Mouse (Mus musculus) bone marrow, adult 2 months (tissue): ENCODE results near the gene 1700013G24Rik. TPM values are rescaled to one million over a fixed set of nuclear protein-coding genes. Genes with fewer than 3 reads are reported as not detected.

Source experiments
- H3K27ac ChIP-seq: fragments of 200-500 bp; 2 replicates; pipeline ENCODE4 v1.5.1; 2012; ENCODE audit warnings: low read depth, mild to moderate bottlenecking, control low read depth, inconsistent platforms, low read length; ENCODE audit not compliant: control insufficient read depth, poor library complexity, insufficient read depth
- H3K4me1 ChIP-seq: fragments of 200-500 bp; 2 replicates; pipeline ENCODE4 v1.6.1; 2011; ENCODE audit warnings: low read length; ENCODE audit not compliant: control insufficient read depth, insufficient read depth
- H3K4me3 ChIP-seq: fragments of 200-500 bp; replicated peaks from 2 replicates; pipeline ENCODE3; 2011; ENCODE audit warnings: mild to moderate bottlenecking, low read depth, low read length, control low read depth; ENCODE audit not compliant: control insufficient read depth
- CTCF ChIP-seq: fragments of 200-500 bp; IDR thresholded peaks from 2 replicates; pipeline ENCODE4 v1.5.1; 2011; ENCODE audit warnings: low read length, control low read depth; ENCODE audit not compliant: control insufficient read depth, insufficient read depth
- POLR2A ChIP-seq: fragments of 200-500 bp; IDR thresholded peaks from 2 replicates; pipeline ENCODE4 v1.6.1; 2011; ENCODE audit warnings: low read depth, mild to moderate bottlenecking, control low read depth, low read length, borderline replicate concordance; ENCODE audit not compliant: control insufficient read depth
- WGBS: fragments of 180-500 bp; shearing (Covaris S2); methylation state at CpG from one replicate; pipeline ENCODE4 v1.1.7; 2018; 5-methylcytosine and 5-hydroxymethylcytosine counted together
- polyA plus RNA-seq: library from polyadenylated mRNA; stranded (reverse); fragments of >200 nt; gene quantifications from 2 replicates; pipeline ENCODE4 v1.2.4, GENCODE M21; 2011; ENCODE audit warnings: low replicate concordance; ENCODE audit not compliant: missing spikeins, insufficient read depth, insufficient read length

The 1700013G24Rik gene
- polyA plus RNA-seq, 1 experiment: not detected

DNA sequence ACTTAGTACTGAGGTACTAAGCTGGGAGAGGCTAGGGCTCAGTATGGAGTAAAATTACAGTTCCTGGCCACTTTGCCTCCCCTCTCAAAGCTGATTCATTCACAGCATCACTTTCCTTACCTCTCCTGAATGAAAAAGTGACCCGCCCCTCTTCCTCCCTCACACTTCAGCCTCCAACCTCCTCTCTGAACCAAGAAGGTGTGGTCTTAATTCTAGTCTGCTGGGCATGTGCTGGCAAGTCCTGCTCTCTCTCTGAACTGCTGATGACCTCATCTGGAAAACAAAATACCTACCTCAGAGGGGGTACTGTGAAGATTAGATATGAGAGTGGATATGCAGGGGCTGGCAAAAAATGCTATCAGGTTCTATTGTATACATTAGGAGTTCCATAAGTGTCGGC is 4.0 kb upstream of the 1700013G24Rik start:
- Histone ChIP-seq H3K4me1 (no peaks in the 10 kb centered on the region; the same call in 1 of the 2 replicates), H3K27ac (no peak overlapping the region), H3K4me3 (no peak overlapping the region)
- WGBS: 68% methylated on average over 2 of the region's 2 CpGs
- TF ChIP-seq CTCF (no peak), POLR2A (no peak)

DNA sequence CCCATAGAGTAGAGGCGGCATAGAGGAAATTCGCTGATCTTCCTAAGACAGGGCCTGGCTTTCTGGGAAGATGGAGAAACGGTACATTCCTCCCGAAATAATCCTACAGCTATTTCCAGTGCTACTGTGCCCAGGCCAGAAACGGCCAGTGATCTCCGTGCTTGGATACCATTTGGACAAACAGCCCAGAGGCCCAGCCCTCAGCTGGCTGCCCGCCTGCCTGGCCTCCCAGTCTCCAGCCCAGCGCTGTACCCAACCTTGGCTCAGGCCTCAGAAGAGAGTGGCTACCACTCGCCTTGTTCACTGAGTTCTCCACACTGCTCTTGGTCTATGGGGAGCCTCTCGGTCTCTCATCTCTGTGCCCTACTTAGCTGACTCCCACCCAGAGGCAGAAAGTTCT is 3.4 kb upstream of the 1700013G24Rik start:
- Histone ChIP-seq H3K27ac (no peak overlapping the region), H3K4me3 (no peak overlapping the region), H3K4me1 (no peaks in the 10 kb centered on the region; the same call in 1 of the 2 replicates)
- 86% methylated on average over 10 of the region's 10 CpGs for WGBS
- TF ChIP-seq CTCF: no peak
- no peak for TF ChIP-seq POLR2A

DNA sequence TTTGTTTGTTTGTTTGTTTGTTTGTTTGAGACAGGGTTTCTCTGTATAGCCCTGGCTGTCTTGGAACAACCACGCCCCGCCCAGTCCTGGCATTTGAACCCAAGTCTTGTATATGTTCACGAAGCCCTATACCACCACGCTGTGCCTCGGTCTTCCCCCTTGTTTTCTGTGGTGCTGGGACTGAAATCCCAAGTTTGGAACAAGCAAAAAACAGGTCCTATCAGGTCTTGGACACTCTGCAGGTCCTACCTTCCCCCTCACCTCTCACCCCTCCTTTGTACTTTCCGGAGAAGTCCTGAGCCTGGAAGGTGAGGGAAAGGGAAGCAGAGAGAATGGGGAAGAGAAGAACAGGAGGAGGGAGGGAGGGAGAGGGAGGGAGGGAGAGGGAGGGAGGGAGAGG is 894 bp upstream of the 1700013G24Rik start:
- Histone ChIP-seq H3K27ac (no peak overlapping the region), H3K4me1 (no peaks in the 10 kb centered on the region; the same call in 1 of the 2 replicates), H3K4me3 (no peak overlapping the region)
- WGBS: 86% methylated on average over 6 of the region's 6 CpGs
- no peak for TF ChIP-seq CTCF
- no peak for TF ChIP-seq POLR2A

DNA sequence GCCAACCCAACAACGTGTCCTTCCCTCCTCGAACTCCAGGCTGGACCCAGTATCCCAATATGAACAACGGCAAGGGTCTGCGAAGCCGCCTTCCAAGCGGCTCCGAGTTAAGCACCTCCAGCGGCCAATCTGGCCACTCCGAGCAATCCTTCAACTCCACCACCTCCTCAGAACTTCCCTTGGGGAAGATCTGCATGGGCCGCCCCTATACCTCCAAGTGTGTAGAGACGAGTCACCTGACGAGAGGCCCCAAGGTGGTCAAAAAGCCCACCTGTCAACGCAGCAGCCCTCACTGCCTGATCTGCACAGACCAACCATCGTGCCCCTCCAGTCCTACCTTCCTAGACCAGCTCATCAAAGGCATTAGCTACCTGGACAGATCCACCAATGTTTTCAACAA is 1.5 kb downstream of the 1700013G24Rik start:
- Histone ChIP-seq H3K4me1 (no peaks in the 10 kb centered on the region), H3K27ac (no peak overlapping the region), H3K4me3 (no peak overlapping the region)
- WGBS: 83% methylated on average over 14 of the region's 14 CpGs
- TF ChIP-seq CTCF (no peak), POLR2A (no peak)

DNA sequence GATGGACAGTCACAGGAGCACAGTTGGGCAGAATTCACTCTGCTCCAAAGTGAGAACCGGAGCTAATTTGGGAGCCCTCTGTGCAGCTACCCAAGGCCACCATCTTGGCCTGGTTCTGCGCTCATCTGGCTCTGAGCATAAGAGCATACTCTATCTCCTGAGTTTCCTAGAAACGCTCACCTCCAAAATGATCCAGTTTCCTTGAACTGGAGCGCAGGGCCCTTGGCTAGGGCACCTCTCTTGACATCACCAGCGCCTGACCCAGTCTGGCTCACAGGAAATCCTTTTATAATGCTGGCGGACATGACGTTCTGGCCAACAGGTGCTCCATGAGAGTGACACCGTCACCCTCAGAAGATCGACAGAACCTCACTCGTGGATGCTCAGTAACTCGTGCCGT is 3.5 kb downstream of the 1700013G24Rik start:
- TF ChIP-seq POLR2A (no peak), CTCF (no peak)
- WGBS: 82% methylated on average over 12 of the region's 12 CpGs
- H3K27ac ChIP-seq: no peak overlapping the region
- no peaks in the 10 kb centered on the region for H3K4me1 ChIP-seq
- H3K4me3 ChIP-seq: no peak overlapping the region

DNA sequence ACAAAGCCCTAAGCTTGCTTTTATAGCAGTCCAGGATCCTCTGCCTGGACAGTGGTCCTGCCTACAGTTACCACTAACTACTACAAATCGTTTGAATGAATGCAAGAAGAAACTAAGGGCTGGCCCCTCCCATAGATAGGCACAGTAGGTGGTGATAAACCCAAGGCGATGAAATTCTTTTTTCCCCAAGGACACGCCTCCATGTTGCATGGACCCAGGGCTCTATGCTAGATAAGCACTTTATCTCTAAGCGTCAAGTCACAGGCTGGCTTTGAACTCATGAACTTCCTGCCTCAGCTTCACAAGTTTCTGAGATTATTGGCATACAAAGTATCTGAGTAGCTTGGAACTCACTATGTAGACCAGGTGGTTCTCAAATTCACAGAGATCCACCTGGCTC is 4.2 kb downstream of the 1700013G24Rik start:
- H3K4me1 ChIP-seq: no peaks in the 10 kb centered on the region
- TF ChIP-seq CTCF: no peak
- TF ChIP-seq POLR2A: no peak
- H3K27ac ChIP-seq: no peak overlapping the region
- WGBS: 60% methylated on average over 4 of the region's 4 CpGs
- H3K4me3 ChIP-seq: no peak overlapping the region

DNA sequence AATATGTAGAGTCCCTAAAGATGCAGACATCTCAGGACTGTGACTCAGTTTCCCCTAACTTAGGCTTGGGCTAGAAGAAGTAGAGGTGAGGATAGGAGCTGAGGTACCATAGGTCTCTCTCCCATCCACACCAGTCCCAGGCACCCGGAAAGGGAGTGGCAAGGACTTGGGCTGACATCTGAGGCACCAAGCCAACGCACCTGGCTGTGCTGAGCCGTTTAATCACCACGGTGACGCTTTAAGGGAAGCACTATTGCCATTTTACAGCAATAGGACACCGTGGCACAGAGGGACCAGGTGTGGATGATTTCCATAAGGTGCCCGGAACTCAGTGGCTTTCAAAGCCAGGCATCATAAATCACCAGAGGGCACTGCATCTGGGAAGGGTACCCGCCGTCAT is 5.2 kb downstream of the 1700013G24Rik start:
- 55% methylated on average over 9 of the region's 9 CpGs for WGBS
- Histone ChIP-seq H3K4me1 (no peaks in the 10 kb centered on the region), H3K4me3 (no peak overlapping the region), H3K27ac (no peak overlapping the region)
- TF ChIP-seq POLR2A (no peak), CTCF (no peak)

DNA sequence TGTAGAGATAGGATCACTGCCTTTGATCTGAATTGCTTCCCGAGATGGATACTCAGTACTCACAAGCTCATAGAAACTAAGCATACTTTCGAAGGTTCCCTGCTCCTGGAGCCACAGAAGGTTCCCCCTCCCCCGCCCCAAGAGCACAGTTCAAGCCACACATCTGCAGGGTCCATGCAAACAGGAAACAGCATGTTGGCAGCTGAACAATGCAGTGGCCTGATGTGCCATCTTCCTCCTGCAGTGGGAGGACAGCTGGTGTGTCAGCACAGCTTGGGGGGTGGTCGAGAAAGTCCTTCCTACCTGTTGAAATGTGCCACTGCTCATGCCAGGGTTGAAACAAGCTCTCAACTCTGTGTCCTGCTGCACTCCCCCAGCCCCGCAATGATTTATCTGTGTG is 5.8 kb downstream of the 1700013G24Rik start:
- 25% methylated on average over 5 of the region's 5 CpGs for WGBS

DNA sequence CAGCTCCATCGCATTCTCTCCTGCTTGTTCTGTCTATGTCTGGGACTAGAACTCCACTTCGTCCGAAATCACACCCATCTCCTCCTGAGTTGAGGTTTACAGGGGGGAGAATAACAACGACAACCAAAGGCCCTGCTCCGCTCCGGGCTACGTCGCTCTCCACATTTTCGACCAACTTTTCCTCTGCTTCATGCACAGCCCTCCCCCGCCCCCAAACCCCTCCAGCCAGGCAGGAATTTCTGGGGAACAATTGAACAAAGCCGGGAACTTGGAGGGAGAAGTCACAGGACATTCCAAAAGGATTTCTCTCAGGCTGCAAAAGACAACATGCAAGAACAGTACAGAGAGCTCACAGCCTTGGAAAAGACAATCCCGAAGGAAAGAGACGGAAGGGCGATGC is 7.6 kb downstream of the 1700013G24Rik start:
- H3K4me1 ChIP-seq: no peaks in the 10 kb centered on the region
- no peak overlapping the region for H3K27ac ChIP-seq
- H3K4me3 ChIP-seq: no peak overlapping the region
- WGBS: 83% methylated on average over 14 of the region's 14 CpGs
- TF ChIP-seq POLR2A (no peak), CTCF (no peak)

More for the DNA sequence above, 5.8 kb downstream of the 1700013G24Rik start:
- Histone ChIP-seq H3K27ac (no peak overlapping the region), H3K4me3 (no peak overlapping the region), H3K4me1 (no peaks in the 10 kb centered on the region)
- TF ChIP-seq CTCF (no peak), POLR2A (no peak)
